Mouse (Mus musculus): ENCODE results near the gene Iqcg. TPM values are rescaled to one million over a fixed set of nuclear protein-coding genes. Genes with fewer than 3 reads are reported as not detected.

Iqcg gene
- polyA plus RNA-seq, 1 experiment from 2014 or later: 12.1 TPM

GRCm38 (mm10) chr16:33017677-33018349 lies 38.2 kb downstream of the Iqcg start:
- Histone ChIP-seq H3K9me3 (replicated peaks) (no peaks in the 10 kb centered on the region), H3K27me3 (no peaks in the 10 kb centered on the region), H3K27ac (replicated peaks) (no peak overlapping the region), H3K4me2 (replicated peaks) (no peak overlapping the region), H3K4me3 (replicated peaks) (no peak overlapping the region), H3K9ac (no peak overlapping the region), H3K36me3 (peaks cover 28% of the 10 kb centered on the region), H3K4me1 (no peaks in the 10 kb centered on the region)
- ATAC-seq (ENCODE audit: insufficient number of reproducible peaks, low FRiP score, low TSS enrichment, low read depth): no peak
- 87% methylated on average over 5 of the region's 5 CpGs for WGBS

DNA sequence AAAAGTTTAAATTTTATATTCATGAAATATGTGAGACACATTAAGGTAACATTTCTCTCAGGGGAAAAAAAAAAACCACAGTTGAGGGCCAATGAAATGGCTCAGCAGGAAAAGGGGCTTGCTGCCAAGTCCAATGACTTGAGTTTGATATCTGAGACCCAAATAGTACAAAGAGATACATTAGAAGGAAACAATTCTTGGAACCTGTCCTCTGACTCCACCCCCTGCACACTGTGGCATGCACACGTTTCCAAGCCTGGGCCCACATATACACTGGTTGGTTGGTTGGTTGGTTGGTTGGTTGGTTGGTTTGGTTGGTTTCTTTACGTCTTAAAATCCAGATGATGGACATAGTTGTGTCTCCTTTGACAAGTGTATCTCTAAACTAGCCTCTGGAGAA lies 40.0 kb downstream of the Iqcg start:
- H3K27me3 ChIP-seq: no peaks in the 10 kb centered on the region
- H3K9me3 ChIP-seq (replicated peaks): no peaks in the 10 kb centered on the region
- H3K36me3 ChIP-seq: peaks cover 39% of the 10 kb centered on the region
- no peak for ATAC-seq (ENCODE audit: insufficient number of reproducible peaks, low FRiP score, low TSS enrichment, low read depth)
- H3K4me1 ChIP-seq: no peaks in the 10 kb centered on the region
- no peak overlapping the region for H3K9ac ChIP-seq
- H3K27ac ChIP-seq (replicated peaks): no peak overlapping the region
- H3K4me3 ChIP-seq (replicated peaks): no peak overlapping the region
- H3K4me2 ChIP-seq (replicated peaks): no peak overlapping the region
- 87% methylated on average over 2 of the region's 2 CpGs for WGBS

- peaks cover 44% of the 10 kb centered on the region for H3K36me3 ChIP-seq
- H3K4me1 ChIP-seq: no peaks in the 10 kb centered on the region
- no peak overlapping the region for H3K4me2 ChIP-seq (replicated peaks)
- ATAC-seq (ENCODE audit: insufficient number of reproducible peaks, low FRiP score, low TSS enrichment, low read depth): no peak
- WGBS: 93% methylated on average over 3 of the region's 3 CpGs
- no peaks in the 10 kb centered on the region for H3K27me3 ChIP-seq
- no peak overlapping the region for H3K27ac ChIP-seq (replicated peaks)
- no peak overlapping the region for H3K4me3 ChIP-seq (replicated peaks)
- H3K9me3 ChIP-seq (replicated peaks): no peaks in the 10 kb centered on the region
- H3K9ac ChIP-seq: no peak overlapping the region
Observed at GRCm38 (mm10) chr16:33015396-33015907, 40.6 kb downstream of the Iqcg start.

DNA sequence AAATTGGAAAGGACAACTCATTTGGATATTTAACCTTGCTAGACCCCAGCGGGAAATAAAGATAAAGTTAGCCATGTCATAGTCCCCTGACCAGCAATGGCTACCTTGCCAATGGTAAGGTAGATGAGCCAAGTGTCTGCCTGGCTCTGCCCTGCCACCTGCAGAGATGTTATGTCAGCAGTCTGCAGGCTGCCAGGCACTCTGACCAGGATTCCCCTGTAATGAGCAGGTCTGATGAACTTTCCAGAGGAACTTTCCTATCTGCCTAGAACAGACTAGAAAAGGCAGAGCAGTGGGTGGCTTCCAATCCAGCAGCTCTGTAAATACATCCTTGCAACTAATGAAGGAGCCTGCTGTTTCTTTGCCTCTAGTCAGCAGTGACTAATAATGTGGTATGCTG lies 41.1 kb downstream of the Iqcg start:
- Histone ChIP-seq H3K4me2 (replicated peaks) (no peak overlapping the region), H3K9me3 (replicated peaks) (no peaks in the 10 kb centered on the region), H3K9ac (no peak overlapping the region), H3K27me3 (no peaks in the 10 kb centered on the region), H3K4me3 (replicated peaks) (no peak overlapping the region), H3K36me3 (peaks cover 50% of the 10 kb centered on the region), H3K4me1 (no peaks in the 10 kb centered on the region), H3K27ac (replicated peaks) (no peak overlapping the region)
- 95% methylated on average over 1 of the region's 1 CpGs for WGBS
- ATAC-seq (ENCODE audit: insufficient number of reproducible peaks, low FRiP score, low TSS enrichment, low read depth): no peak

GRCm38 (mm10) chr16:33013801-33014200 lies 42.2 kb downstream of the Iqcg start:
- Histone ChIP-seq H3K4me1 (no peaks in the 10 kb centered on the region), H3K36me3 (peaks cover 53% of the 10 kb centered on the region), H3K4me2 (replicated peaks) (no peak overlapping the region), H3K4me3 (replicated peaks) (no peak overlapping the region), H3K27me3 (no peaks in the 10 kb centered on the region), H3K9ac (no peak overlapping the region), H3K27ac (replicated peaks) (no peak overlapping the region), H3K9me3 (replicated peaks) (no peaks in the 10 kb centered on the region)
- 92% methylated on average over 5 of the region's 5 CpGs for WGBS
- ATAC-seq (ENCODE audit: insufficient number of reproducible peaks, low FRiP score, low TSS enrichment, low read depth): no peak

DNA sequence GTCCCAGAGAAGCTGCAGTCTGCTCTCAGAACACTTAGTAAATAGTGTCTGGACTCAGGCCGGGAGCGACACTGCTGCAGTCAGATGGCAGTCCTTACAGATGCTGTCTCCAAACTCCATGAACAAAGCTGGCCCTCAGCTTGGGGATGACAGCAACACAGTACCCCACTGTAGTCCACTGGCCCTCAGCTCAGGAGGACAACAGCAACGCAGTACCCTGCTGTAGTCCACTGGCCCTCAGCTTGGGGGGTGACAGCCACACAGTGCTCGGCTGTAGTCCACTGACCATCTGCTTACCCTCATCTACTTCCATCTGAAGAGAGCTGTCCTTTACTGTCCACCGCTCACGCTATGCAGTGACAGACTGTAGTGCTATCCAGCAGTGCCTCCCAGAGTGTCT lies 45.9 kb downstream of the Iqcg start:
- Histone ChIP-seq H3K36me3 (peaks cover 76% of the 10 kb centered on the region), H3K9me3 (replicated peaks) (no peaks in the 10 kb centered on the region), H3K27me3 (no peaks in the 10 kb centered on the region), H3K4me3 (replicated peaks) (no peak overlapping the region), H3K9ac (no peak overlapping the region), H3K4me1 (no peaks in the 10 kb centered on the region), H3K4me2 (replicated peaks) (no peak overlapping the region), H3K27ac (replicated peaks) (no peak overlapping the region)
- WGBS: 83% methylated on average over 6 of the region's 6 CpGs
- ATAC-seq (ENCODE audit: insufficient number of reproducible peaks, low FRiP score, low TSS enrichment, low read depth): no peak

GRCm38 (mm10) chr16:33007436-33007835 lies 48.6 kb downstream of the Iqcg start:
- H3K9me3 ChIP-seq (replicated peaks): no peaks in the 10 kb centered on the region
- WGBS: 87% methylated on average over 7 of the region's 7 CpGs
- no peak overlapping the region for H3K4me3 ChIP-seq (replicated peaks)
- no peaks in the 10 kb centered on the region for H3K27me3 ChIP-seq
- H3K4me1 ChIP-seq: no peaks in the 10 kb centered on the region
- no peak overlapping the region for H3K27ac ChIP-seq (replicated peaks)
- no peak for ATAC-seq (ENCODE audit: insufficient number of reproducible peaks, low FRiP score, low TSS enrichment, low read depth)
- peaks cover 56% of the 10 kb centered on the region for H3K36me3 ChIP-seq
- no peak overlapping the region for H3K4me2 ChIP-seq (replicated peaks)
- H3K9ac ChIP-seq: no peak overlapping the region

- Histone ChIP-seq H3K4me1 (no peaks in the 10 kb centered on the region), H3K9me3 (replicated peaks) (no peaks in the 10 kb centered on the region), H3K36me3 (peaks cover 56% of the 10 kb centered on the region), H3K4me3 (replicated peaks) (no peak overlapping the region), H3K9ac (no peak overlapping the region), H3K27me3 (no peaks in the 10 kb centered on the region), H3K27ac (replicated peaks) (no peak overlapping the region), H3K4me2 (replicated peaks) (no peak overlapping the region)
- ATAC-seq (ENCODE audit: insufficient number of reproducible peaks, low FRiP score, low TSS enrichment, low read depth): no peak
- WGBS: 81% methylated on average over 7 of the region's 7 CpGs
Observed at GRCm38 (mm10) chr16:33006888-33007287, 49.1 kb downstream of the Iqcg start.

GRCm38 (mm10) chr16:33005216-33005615 lies 50.8 kb downstream of the Iqcg start:
- H3K4me2 ChIP-seq (replicated peaks): no peak overlapping the region
- no peaks in the 10 kb centered on the region for H3K27me3 ChIP-seq
- H3K9ac ChIP-seq: no peak overlapping the region
- H3K9me3 ChIP-seq (replicated peaks): no peaks in the 10 kb centered on the region
- no peaks in the 10 kb centered on the region for H3K4me1 ChIP-seq
- peaks cover 60% of the 10 kb centered on the region for H3K36me3 ChIP-seq
- no peak overlapping the region for H3K27ac ChIP-seq (replicated peaks)
- 57% methylated on average over 9 of the region's 9 CpGs for WGBS
- no peak overlapping the region for H3K4me3 ChIP-seq (replicated peaks)
- ATAC-seq (ENCODE audit: insufficient number of reproducible peaks, low FRiP score, low TSS enrichment, low read depth): no peak

- Histone ChIP-seq H3K27ac (replicated peaks) (no peak overlapping the region), H3K4me3 (replicated peaks) (no peak overlapping the region), H3K36me3 (peaks cover 55% of the 10 kb centered on the region), H3K9ac (no peak overlapping the region), H3K27me3 (no peaks in the 10 kb centered on the region), H3K4me2 (replicated peaks) (no peak overlapping the region), H3K9me3 (replicated peaks) (no peaks in the 10 kb centered on the region), H3K4me1 (no peaks in the 10 kb centered on the region)
- ATAC-seq (ENCODE audit: insufficient number of reproducible peaks, low FRiP score, low TSS enrichment, low read depth): no peak
- WGBS: 95% methylated on average over 5 of the region's 5 CpGs
Observed at GRCm38 (mm10) chr16:32992158-32992557, 63.9 kb downstream of the Iqcg start.

- 85% methylated on average over 2 of the region's 2 CpGs for WGBS
- H3K4me2 ChIP-seq (replicated peaks): no peak overlapping the region
- ATAC-seq (ENCODE audit: insufficient number of reproducible peaks, low FRiP score, low TSS enrichment, low read depth): no peak
Observed at GRCm38 (mm10) chr16:32984631-32985030, 71.4 kb downstream of the Iqcg start.

DNA sequence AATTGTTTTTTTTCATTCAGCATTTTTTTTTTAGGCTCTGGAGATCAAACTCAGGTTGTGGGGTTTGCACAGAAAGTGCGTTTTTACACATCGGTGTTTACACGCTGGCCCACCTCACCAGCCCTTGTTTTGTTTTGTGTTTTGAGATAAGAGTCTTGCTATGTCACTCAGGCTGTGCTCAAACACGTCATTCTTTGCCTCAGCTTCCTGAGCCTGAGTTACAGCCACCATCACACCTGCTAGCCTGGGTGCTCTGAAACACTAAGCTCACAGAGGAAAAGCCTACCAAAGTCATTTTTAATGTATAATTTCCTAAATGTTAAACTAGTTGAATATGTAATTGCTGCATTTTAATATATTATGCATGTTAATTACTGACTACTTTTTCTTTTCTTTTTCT lies 74.6 kb downstream of the Iqcg start:
- H3K4me1 ChIP-seq: no peaks in the 10 kb centered on the region
- peaks cover 43% of the 10 kb centered on the region for H3K36me3 ChIP-seq
- no peaks in the 10 kb centered on the region for H3K27me3 ChIP-seq
- H3K4me3 ChIP-seq (replicated peaks): no peak overlapping the region
- no peaks in the 10 kb centered on the region for H3K9me3 ChIP-seq (replicated peaks)
- ATAC-seq (ENCODE audit: insufficient number of reproducible peaks, low FRiP score, low TSS enrichment, low read depth): no peak
- H3K9ac ChIP-seq: no peak overlapping the region
- H3K27ac ChIP-seq (replicated peaks): no peak overlapping the region
- WGBS: 87% methylated on average over 4 of the region's 4 CpGs
- H3K4me2 ChIP-seq (replicated peaks): no peak overlapping the region

More at GRCm38 (mm10) chr16:32984631-32985030, 71.4 kb downstream of the Iqcg start:
- peaks cover 46% of the 10 kb centered on the region for H3K36me3 ChIP-seq
- H3K4me1 ChIP-seq: no peaks in the 10 kb centered on the region
- no peak overlapping the region for H3K4me3 ChIP-seq (replicated peaks)
- no peak overlapping the region for H3K9ac ChIP-seq
- H3K27ac ChIP-seq (replicated peaks): no peak overlapping the region
- no peaks in the 10 kb centered on the region for H3K9me3 ChIP-seq (replicated peaks)
- H3K27me3 ChIP-seq: no peaks in the 10 kb centered on the region

Measured in embryonic facial prominence, embryonic 15.5 days (tissue).